Mouse (Mus musculus) myocyte (in vitro differentiated cells): Measurements from ENCODE around the gene Rarg. TPM values are rescaled to one million over a fixed set of nuclear protein-coding genes. Genes with fewer than 3 reads are reported as not detected.

Experiments
- H3K27me3 ChIP-seq: one replicate; pipeline ENCODE4 v1.6.1; 2011; ENCODE audit not compliant: control insufficient read depth, insufficient read depth, insufficient read length
- H3K36me3 ChIP-seq: one replicate; pipeline ENCODE4 v1.6.1; 2011; ENCODE audit not compliant: control insufficient read depth, insufficient read depth
- H3K4me2 ChIP-seq: one replicate; pipeline ENCODE4 v1.6.1; 2011; ENCODE audit warnings: low read depth, control low read depth
- H3K4me3 ChIP-seq: one replicate; pipeline ENCODE4 v1.5.1; 2011; ENCODE audit warnings: mild to moderate bottlenecking, control low read depth, moderate library complexity
- H3K79me2 ChIP-seq: one replicate; pipeline ENCODE4 v1.6.1; 2011; ENCODE audit not compliant: control insufficient read depth, insufficient read depth
- H3ac ChIP-seq: one replicate; pipeline ENCODE4 v1.6.1; 2011; ENCODE audit not compliant: control insufficient read depth, insufficient read length
- CEBPB ChIP-seq: IDR thresholded peaks from 2 replicates; pipeline ENCODE4 v1.6.1; 2011; ENCODE audit warnings: mild to moderate bottlenecking, moderate library complexity; ENCODE audit not compliant: poor library complexity, insufficient read depth, severe bottlenecking
- E2F4 ChIP-seq: IDR thresholded peaks from one replicate; pipeline ENCODE4 v1.6.1; 2011; ENCODE audit warnings: mild to moderate bottlenecking, control low read depth, moderate library complexity; ENCODE audit not compliant: insufficient read depth
- MAX ChIP-seq: IDR thresholded peaks from one replicate; pipeline ENCODE4 v1.6.1; 2011; ENCODE audit warnings: low read depth, mild to moderate bottlenecking, control low read depth
- MYOD1 ChIP-seq, 3 experiments: IDR thresholded peaks; one replicate each; pipeline ENCODE4 v1.6.1; 2011; ENCODE audit warnings: control low read depth in 2 of 3, low read depth in 2 of 3, mild to moderate bottlenecking in 2 of 3, moderate library complexity in 1 of 3; ENCODE audit not compliant: insufficient read length in 2 of 3, control insufficient read depth in 1 of 3
- MYOG ChIP-seq, 3 experiments: IDR thresholded peaks; one replicate each; pipeline ENCODE4 v1.6.1; 2011; ENCODE audit warnings: control low read depth in 2 of 3, low read depth in 2 of 3, mild to moderate bottlenecking in 2 of 3; ENCODE audit not compliant: insufficient read length in 2 of 3, control insufficient read depth in 1 of 3, insufficient read depth in 1 of 3
- POLR2A ChIP-seq: IDR thresholded peaks from one replicate; pipeline ENCODE4 v1.6.1; 2011; ENCODE audit warnings: low read depth, mild to moderate bottlenecking, control low read depth, moderate library complexity; ENCODE audit not compliant: insufficient read length
- POLR2AphosphoS2 ChIP-seq: IDR thresholded peaks from one replicate; pipeline ENCODE4 v1.6.1; 2011; ENCODE audit warnings: low read depth, control low read depth; ENCODE audit not compliant: insufficient read length
- REST ChIP-seq: IDR thresholded peaks from one replicate; pipeline ENCODE4 v1.6.1; 2011; ENCODE audit warnings: mild to moderate bottlenecking, control low read depth, moderate library complexity; ENCODE audit not compliant: insufficient read depth, insufficient read length
- SRF ChIP-seq: IDR thresholded peaks from one replicate; pipeline ENCODE4 v1.6.1; 2011; ENCODE audit warnings: low read depth; ENCODE audit not compliant: control insufficient read depth, insufficient read length
- TCF12 ChIP-seq: IDR thresholded peaks from one replicate; pipeline ENCODE4 v1.6.1; 2011; ENCODE audit warnings: mild to moderate bottlenecking, control low read depth; ENCODE audit not compliant: poor library complexity, insufficient read depth, severe bottlenecking
- TCF3 ChIP-seq: IDR thresholded peaks from one replicate; pipeline ENCODE4 v1.6.1; 2011; ENCODE audit warnings: low read depth, control low read depth; ENCODE audit not compliant: insufficient read length
- USF1 ChIP-seq: IDR thresholded peaks from one replicate; pipeline ENCODE4 v1.6.1; 2011; ENCODE audit warnings: low read depth, mild to moderate bottlenecking, control low read depth, moderate library complexity
- polyA plus RNA-seq: library from polyadenylated mRNA; unstranded; fragments of >200 nt; fragmentation: generic; extraction: Trizol; gene quantifications from one replicate; pipeline ENCODE4 v1.2.1, GENCODE M21; 2012; ENCODE audit warnings: missing spikeins

Rarg gene
- polyA plus RNA-seq, 1 experiment: 63.8 TPM

DNA sequence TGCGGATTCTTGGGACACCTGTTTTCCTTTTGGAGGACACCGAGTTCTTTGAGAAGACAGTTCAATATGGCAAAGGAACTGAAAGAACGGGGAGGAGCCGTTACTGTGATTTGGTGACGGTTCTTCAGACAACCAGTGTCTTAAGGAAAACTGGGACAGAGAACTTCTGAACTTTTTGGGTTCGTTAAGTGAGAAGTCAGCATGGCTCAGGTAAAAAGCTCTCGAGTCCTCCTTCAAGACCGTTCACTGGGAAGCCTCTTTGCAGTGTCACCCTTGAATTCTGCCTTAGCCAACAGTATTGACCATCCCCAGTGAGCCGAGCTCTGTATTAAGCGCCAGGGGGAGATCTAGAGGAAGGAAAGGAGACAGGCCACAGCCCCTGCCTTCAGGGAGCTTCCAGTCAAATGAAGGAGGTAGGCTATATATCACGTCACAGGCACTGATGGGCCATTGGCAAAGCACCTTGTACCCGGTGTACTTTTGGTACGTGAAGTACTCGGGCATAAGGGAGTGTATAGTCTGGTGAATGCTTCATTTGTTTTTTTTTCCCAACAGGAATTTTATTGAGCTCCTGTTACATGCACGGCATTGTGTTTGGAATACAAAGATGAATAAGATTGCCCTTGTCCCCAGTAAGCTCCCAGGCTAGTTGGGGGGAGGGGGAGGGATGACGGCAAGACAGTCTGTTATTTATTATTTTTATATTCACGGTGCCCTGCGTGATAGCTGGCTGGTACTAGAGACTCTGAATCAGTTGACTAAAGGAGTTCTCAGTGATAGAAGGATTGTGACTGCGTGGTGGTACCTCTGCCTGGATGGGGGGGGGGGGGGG is 52.4 kb downstream of the Rarg start, which contains the start of gene Csad:
Csad (minus strand) TSS at position 51 of the 832 bp plus-strand sequence.
- H3K79me2 ChIP-seq: peaks cover 37% of the 10 kb centered on the region
- H3K4me3 ChIP-seq: peak within 1 kb of the TSS; percentile 59
- H3K27me3 ChIP-seq: no peaks in the 10 kb centered on the region
- H3K36me3 ChIP-seq: peaks cover 44% of the 10 kb centered on the region
- H3ac ChIP-seq: peak within 1 kb of the TSS; percentile 73
- TF ChIP-seq TCF12 (no peak), USF1 (no peak)
- peak within 1 kb of the TSS; percentile 87 for H3K4me2 ChIP-seq

DNA sequence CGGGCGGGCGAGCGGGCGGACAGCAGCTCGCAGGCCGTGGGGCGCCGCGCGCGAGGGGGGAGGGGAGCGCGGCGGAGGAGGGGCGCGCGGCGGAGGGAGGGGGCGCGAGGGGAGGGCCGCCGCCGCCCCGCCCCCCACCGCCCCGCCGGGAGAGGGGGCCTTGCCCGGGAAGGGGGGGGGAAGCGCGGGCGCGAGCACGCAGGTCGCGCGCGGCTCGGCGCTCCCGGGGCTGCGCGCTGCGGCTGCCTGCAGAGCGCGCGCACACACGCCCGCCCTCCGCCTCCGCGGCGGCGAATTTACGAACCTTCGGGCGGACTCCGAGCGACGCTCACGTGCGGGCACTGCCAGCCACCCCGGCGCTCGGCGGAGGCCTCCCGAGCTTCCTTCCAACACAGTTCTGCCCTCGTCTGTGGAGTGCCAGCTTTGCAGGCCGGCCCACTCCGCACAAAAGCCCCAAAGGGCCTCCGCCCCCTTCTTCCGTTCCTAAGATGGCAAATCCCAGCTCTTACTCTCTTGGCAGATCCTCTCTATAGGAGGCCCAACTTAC is 53.4 kb downstream of the Rarg start:
- Histone ChIP-seq H3K27me3 (no peaks in the 10 kb centered on the region), H3K36me3 (peaks cover 36% of the 10 kb centered on the region), H3K79me2 (peaks cover 37% of the 10 kb centered on the region), H3K4me3 (peak overlapping the region; percentile 59), H3ac (peak overlapping the region; percentile 73), H3K4me2 (peak overlapping the region; percentile 87)
- TF ChIP-seq SRF: peak; percentile 35
- TF ChIP-seq MYOG (IDR thresholded peaks at IDR 0.05; ENCODE audit: control insufficient read depth in 1 of 3, insufficient read depth in 1 of 3, insufficient read length in 2 of 3, low read depth in 2 of 3): peak in 1 of 3 experiments; percentile 41
- no peak for TF ChIP-seq TCF12
- TF ChIP-seq POLR2AphosphoS2: peak; percentile 51
- TF ChIP-seq TCF3: no peak
- TF ChIP-seq POLR2A: peak; percentile 46
- TF ChIP-seq MYOD1 (IDR thresholded peaks at IDR 0.05; ENCODE audit: control insufficient read depth in 1 of 3, insufficient read length in 2 of 3, low read depth in 2 of 3): peak in 1 of 3 experiments; percentile 10

DNA sequence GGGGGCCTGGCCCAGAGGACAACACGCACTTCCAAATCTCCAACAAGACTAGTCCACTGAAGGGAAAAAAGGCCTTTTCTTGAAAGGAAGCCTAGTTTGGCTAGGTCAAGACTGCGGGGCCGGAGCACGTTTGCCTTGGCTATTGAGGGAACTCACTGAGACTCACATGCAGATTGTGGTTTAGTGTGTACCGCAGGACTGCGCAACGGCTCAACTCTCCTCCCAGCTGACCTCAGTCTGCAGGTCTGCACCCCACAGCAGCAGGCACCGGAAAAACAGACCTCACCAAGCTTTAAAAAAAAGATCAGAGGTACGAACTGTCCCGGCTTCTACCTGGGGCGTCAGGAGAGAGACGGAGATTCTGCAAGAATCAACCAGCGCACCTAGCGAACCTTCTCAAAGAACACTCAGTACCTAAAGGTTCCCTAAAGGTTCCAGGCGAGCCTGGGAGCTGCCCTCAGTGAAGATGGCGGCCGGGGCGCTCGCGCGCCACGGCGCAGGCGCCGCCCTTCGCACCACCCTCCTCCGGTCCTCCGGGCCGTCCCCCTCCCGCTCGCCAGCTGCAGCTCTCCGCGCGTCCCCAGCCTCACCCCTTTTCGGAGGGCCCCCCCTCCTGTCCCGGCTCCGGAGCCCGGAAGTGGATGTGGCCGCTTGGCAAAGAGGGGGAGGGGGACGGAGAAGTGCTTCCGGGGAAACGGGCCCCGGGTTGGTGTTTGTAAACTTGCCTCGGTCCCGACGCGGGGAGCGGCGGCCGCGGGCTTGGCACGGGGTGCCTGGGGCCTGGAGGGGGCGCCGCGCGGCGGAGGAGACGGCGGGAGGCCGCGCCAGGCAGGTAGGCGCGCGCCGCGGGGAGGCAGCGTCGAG is 54.1 kb downstream of the Rarg start, which contains the start of gene Zfp740:
Zfp740 (plus strand) TSS at position 279 of the 864 bp plus-strand sequence.
- H3K79me2 ChIP-seq: peaks cover 37% of the 10 kb centered on the region
- peak within 1 kb of the TSS; percentile 73 for H3ac ChIP-seq
- peak within 1 kb of the TSS; percentile 59 for H3K4me3 ChIP-seq
- peaks cover 29% of the 10 kb centered on the region for H3K36me3 ChIP-seq
- TF ChIP-seq MYOG (IDR thresholded peaks at IDR 0.05; ENCODE audit: control insufficient read depth in 1 of 3, insufficient read depth in 1 of 3, insufficient read length in 2 of 3, low read depth in 2 of 3): peak in 2 of 3 experiments; percentile 83 to 91
- no peak for TF ChIP-seq POLR2AphosphoS2
- TF ChIP-seq CEBPB: peak; percentile 75; the same call in 1 of the 2 replicates
- TF ChIP-seq POLR2A: peak; percentile 55
- no peak for TF ChIP-seq E2F4
- no peak for TF ChIP-seq SRF
- peak in 2 of 3 experiments; percentile 78 to 89 for TF ChIP-seq MYOD1 (IDR thresholded peaks at IDR 0.05; ENCODE audit: control insufficient read depth in 1 of 3, insufficient read length in 2 of 3, low read depth in 2 of 3)
- peak; percentile 44 for TF ChIP-seq TCF12
- TF ChIP-seq MAX: no peak
- no peak for TF ChIP-seq REST
- TF ChIP-seq TCF3: peak; percentile 31
- TF ChIP-seq USF1: no peak
- peak within 1 kb of the TSS; percentile 87 for H3K4me2 ChIP-seq
- no peaks in the 10 kb centered on the region for H3K27me3 ChIP-seq

DNA sequence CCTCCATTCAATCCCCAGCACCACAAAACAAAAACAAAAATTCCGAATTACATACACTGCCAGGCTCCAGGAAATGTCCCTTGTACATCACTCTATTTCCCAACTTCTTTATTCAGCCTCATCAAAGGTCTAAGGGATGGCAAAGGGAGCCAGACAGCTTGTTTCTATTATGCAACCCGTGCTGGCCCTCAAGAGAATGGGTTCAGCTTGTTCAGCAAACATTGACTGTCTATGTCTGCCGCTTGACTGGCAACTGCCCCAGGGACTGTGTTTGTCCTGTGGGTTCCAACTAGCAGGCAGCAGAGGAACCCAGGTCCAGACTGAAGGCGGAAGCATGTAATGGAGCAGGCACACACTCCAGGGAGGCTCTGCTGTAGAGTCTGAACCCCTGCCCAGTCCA is 58.5 kb downstream of the Rarg start:
- Histone ChIP-seq H3K4me2 (no peak overlapping the region), H3K36me3 (no peaks in the 10 kb centered on the region), H3K79me2 (no peaks in the 10 kb centered on the region), H3K27me3 (no peaks in the 10 kb centered on the region), H3ac (no peak overlapping the region), H3K4me3 (no peak overlapping the region)
- TF ChIP-seq TCF12: no peak
- TF ChIP-seq CEBPB: no peak
- TF ChIP-seq POLR2A: no peak
- TF ChIP-seq SRF: no peak
- TF ChIP-seq POLR2AphosphoS2: no peak
- no peak for TF ChIP-seq E2F4
- TF ChIP-seq MAX: no peak
- no peak for TF ChIP-seq TCF3
- TF ChIP-seq REST: no peak
- no peak for TF ChIP-seq MYOG (IDR thresholded peaks at IDR 0.05; ENCODE audit: control insufficient read depth in 1 of 3, insufficient read depth in 1 of 3, insufficient read length in 2 of 3, low read depth in 2 of 3)
- TF ChIP-seq MYOD1 (IDR thresholded peaks at IDR 0.05; ENCODE audit: control insufficient read depth in 1 of 3, insufficient read length in 2 of 3, low read depth in 2 of 3): no peak
